ENCODE assay signal across 12 mouse cellular contexts in genomic region chr13:99169401-99169800, GRCm38 (mm10). TPM values are rescaled to one million over a fixed set of nuclear protein-coding genes. Genes with fewer than 3 reads are reported as not detected.
DNase-seq lines count a peak whose midpoint lies in the region; ATAC-seq lines count a peak whose summit lies in the region.
"Had no signal": no experiment of that assay in that cellular context is flagged by ENCODE, and none has a peak within 500 bp of the region (broad histone marks: within the 10 kb centered on the region; RNA-seq: fewer than 3 reads in every experiment).

No protein-coding gene starts in this region.

- peaks cover 11% of the 10 kb centered on the region; the same call in 1 of the 2 replicates for H3K4me1 ChIP-seq in hindbrain, embryonic 10.5 days (replicated peaks)
- no peaks in the 10 kb centered on the region for H3K4me1 ChIP-seq in hindbrain, embryonic 13.5 days (replicated peaks)
- H3K4me1 ChIP-seq: hindbrain, embryonic 15.5 days had no signal

- no peak overlapping the region for H3K4me3 ChIP-seq in hindbrain, embryonic 10.5 days
- no peak overlapping the region for H3K4me3 ChIP-seq in hindbrain, embryonic 13.5 days
- H3K4me3 ChIP-seq: embryonic facial prominence, embryonic 12.5 days; hindbrain, embryonic 15.5 days had no signal

- no peak for ATAC-seq in hindbrain, embryonic 13.5 days (ENCODE audit: low FRiP score)

- DNase-seq in hindbrain, embryonic 10.5 days (ENCODE audit: low spot score): no peak
- peak; percentile 83 for DNase-seq in adrenal gland, postnatal 14 days
- peak; percentile 86 for DNase-seq in heart, adult 8-10 months (ENCODE audit: low spot score)
- peak; percentile 82 for DNase-seq in lung, postnatal 14 days
- no peak for DNase-seq in retina, embryonic 14.5 days (ENCODE audit: low spot score)
- no peak for DNase-seq in layer of hippocampus, adult 11-12 months (ENCODE audit: low spot score)
- DNase-seq in spleen, postnatal 10 days (ENCODE audit: low spot score in 2 of 2): no peak
- DNase-seq: right cerebral cortex, postnatal 4 days had no signal

- no peaks in the 10 kb centered on the region for H3K36me3 ChIP-seq in hindbrain, embryonic 10.5 days
- H3K36me3 ChIP-seq in hindbrain, embryonic 13.5 days: no peaks in the 10 kb centered on the region
- H3K36me3 ChIP-seq: embryonic facial prominence, embryonic 12.5 days; hindbrain, embryonic 15.5 days had no signal

- H3K9ac ChIP-seq in hindbrain, embryonic 13.5 days: no peak overlapping the region
- H3K9ac ChIP-seq: embryonic facial prominence, embryonic 12.5 days; hindbrain, embryonic 15.5 days had no signal

- 73% methylated on average over 6 of the region's 6 CpGs for WGBS in hindbrain, embryonic 10.5 days
- WGBS in hindbrain, embryonic 13.5 days: 83% methylated on average over 6 of the region's 6 CpGs

- no peaks in the 10 kb centered on the region for H3K9me3 ChIP-seq in hindbrain, embryonic 10.5 days
- no peaks in the 10 kb centered on the region for H3K9me3 ChIP-seq in hindbrain, embryonic 13.5 days
- H3K9me3 ChIP-seq: embryonic facial prominence, embryonic 12.5 days; hindbrain, embryonic 15.5 days had no signal

- H3K4me2 ChIP-seq in hindbrain, embryonic 13.5 days: no peak overlapping the region
- H3K4me2 ChIP-seq: embryonic facial prominence, embryonic 12.5 days; hindbrain, embryonic 15.5 days; midbrain, embryonic 11.5 days had no signal

- H3K27me3 ChIP-seq in hindbrain, embryonic 10.5 days (ENCODE audit: insufficient read depth, poor library complexity, severe bottlenecking): no peaks in the 10 kb centered on the region
- no peaks in the 10 kb centered on the region for H3K27me3 ChIP-seq in hindbrain, embryonic 13.5 days
- H3K27me3 ChIP-seq: embryonic facial prominence, embryonic 12.5 days; hindbrain, embryonic 15.5 days had no signal

- H3K27ac ChIP-seq in hindbrain, embryonic 10.5 days: 0 out of 2 replicates have a peak overlapping the region, but pooled peaks have one; percentile 3
- no peak overlapping the region for H3K27ac ChIP-seq in hindbrain, embryonic 13.5 days
- H3K27ac ChIP-seq: embryonic facial prominence, embryonic 12.5 days; hindbrain, embryonic 15.5 days had no signal

RNA-seq across cellular contexts. Expression of gene Zfp366, which starts 15.2 kb away (rescaled TPM):
- polyA plus RNA-seq in hindbrain, embryonic 10.5 days (2016; fragmentation: Nextera tagmentation; extraction: Ambion mirVana): 0.43 and 0.45 TPM in 2 replicates
- 0.64 and 0.72 TPM in 2 replicates for polyA plus RNA-seq in hindbrain, embryonic 13.5 days (2015; fragmentation: Nextera tagmentation; extraction: Ambion mirVana)
- total RNA-seq in adrenal gland, postnatal 14 days (2021): 10.3 and 12.3 TPM in 2 replicates
- 10 to 100 TPM in 2 of 4 experiments, 1 to 10 TPM in 2; 7.9 to 12.2 (median 9.7) TPM for total RNA-seq in heart, adult 8-10 months (2022)

Comparison
In these comparisons a context has a peak if more than half of its experiments do, and no peak if none do; other contexts are left out.
1. DNase-seq: peak in adrenal gland, postnatal 14 days (single experiment), heart, adult 8-10 months (single experiment) and lung, postnatal 14 days (single experiment); none in hindbrain, embryonic 10.5 days (single experiment), retina, embryonic 14.5 days (single experiment), layer of hippocampus, adult 11-12 months (single experiment) and spleen, postnatal 10 days (0 of 2).